Mouse (Mus musculus) C2C12 (cell line): Measurements from ENCODE around the gene Psap.

Source experiments
- CTCF ChIP-seq: IDR thresholded peaks from one replicate; pipeline ENCODE4 v1.5.1; 2011; ENCODE audit not compliant: control insufficient read depth, insufficient read depth, insufficient read length
- MAX ChIP-seq: IDR thresholded peaks from one replicate; pipeline ENCODE4 v1.6.1; 2011; ENCODE audit warnings: mild to moderate bottlenecking, control low read depth
- MYOG ChIP-seq: IDR thresholded peaks from one replicate; pipeline ENCODE4 v1.6.1; 2011; ENCODE audit not compliant: control insufficient read depth, insufficient read length; ENCODE audit errors: extremely low read depth

DNA sequence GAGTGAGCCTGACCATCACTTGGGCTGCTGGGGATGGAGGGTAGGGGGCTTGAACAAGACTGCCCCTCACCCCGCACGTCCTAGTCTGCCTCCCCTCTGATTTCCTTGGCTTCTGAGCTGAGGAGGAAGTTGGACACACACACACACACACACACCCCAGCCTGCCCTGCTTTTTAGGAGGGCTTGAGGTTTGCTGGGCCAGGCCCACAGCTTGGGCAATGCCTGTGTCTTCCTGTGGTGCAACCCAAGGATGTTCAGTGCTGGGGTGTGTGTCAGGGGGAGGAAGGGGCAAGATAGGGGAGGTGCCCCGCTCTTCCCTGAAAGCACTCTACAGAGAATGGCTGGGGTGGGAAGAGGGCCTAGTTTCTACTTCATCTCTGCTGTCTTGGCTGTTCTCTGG lies 66.7 kb downstream of the Psap start:
- TF ChIP-seq CTCF (no peak), MYOG (no peak), MAX (no peak)
